Mouse (Mus musculus): ENCODE measurements around the gene Prr36.

DNA sequence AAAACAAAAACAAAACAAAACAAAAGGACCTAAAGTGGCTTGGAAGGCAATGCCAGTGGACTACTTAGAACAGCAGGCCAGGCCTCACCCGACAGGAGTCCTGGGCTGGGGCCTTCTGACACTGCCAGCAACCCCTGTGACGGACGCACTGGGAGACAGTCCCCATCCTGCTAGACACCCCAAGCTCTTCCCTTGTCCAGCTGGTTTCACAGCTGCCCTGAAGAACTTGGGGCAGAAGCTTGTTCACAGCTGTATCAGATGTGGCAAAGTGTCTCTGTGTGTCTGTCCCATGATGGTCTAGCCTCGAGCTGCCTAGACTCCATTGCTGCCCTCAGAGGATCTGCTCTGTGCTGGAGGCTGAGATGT, 42.5 kb upstream of the Prr36 start:
- TF ChIP-seq CTCF (IDR thresholded peaks at IDR 0.05; ENCODE audit: control insufficient read depth, insufficient read depth, insufficient read length) (no peak), MAX (IDR thresholded peaks at IDR 0.05) (no peak), MYOD1 (IDR thresholded peaks at IDR 0.05; ENCODE audit: control insufficient read depth, insufficient read length, low read depth) (no peak), USF1 (IDR thresholded peaks at IDR 0.05; ENCODE audit: low read depth) (no peak), CEBPB (IDR thresholded peaks at IDR 0.05; ENCODE audit: low read depth) (no peak), MYOG (IDR thresholded peaks at IDR 0.05; ENCODE audit: control insufficient read depth, extremely low read depth, insufficient read length) (no peak), FOSL1 (IDR thresholded peaks at IDR 0.05; ENCODE audit: insufficient read depth, low read length, poor library complexity, severe bottlenecking) (no peak)

Data from C2C12 (cell line).